Mouse (Mus musculus): ENCODE measurements at regions not wholly inside any gene's neighbourhood (a gene's known extent, or its start where the extent isn't known, plus 50 kb on each side); places are given as distances from the start of the nearest gene placed in this dataset.
A peak's percentile ranks its signal among the peaks of the same experiment; 100 is the strongest.

DNA sequence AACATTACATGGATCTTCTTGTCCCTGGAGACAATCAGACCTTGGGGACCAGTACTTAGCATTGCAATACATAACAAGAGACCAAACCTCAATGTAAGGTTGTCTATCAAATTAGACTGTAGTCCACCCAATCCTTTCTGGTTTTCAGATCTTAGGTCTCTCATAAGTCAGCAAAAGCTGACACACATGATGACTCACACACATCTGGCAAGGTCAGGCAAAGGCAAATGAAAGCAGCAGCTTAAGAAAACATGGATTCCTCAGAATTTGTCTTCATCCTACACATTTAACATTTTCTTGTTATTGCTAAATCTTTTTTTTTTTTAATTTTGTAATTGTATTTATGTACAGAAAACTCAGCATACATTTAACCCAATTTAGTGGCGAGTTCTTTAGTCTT is 52.0 kb downstream of the Gm11983 start:
- no peak for DNase-seq

DNA sequence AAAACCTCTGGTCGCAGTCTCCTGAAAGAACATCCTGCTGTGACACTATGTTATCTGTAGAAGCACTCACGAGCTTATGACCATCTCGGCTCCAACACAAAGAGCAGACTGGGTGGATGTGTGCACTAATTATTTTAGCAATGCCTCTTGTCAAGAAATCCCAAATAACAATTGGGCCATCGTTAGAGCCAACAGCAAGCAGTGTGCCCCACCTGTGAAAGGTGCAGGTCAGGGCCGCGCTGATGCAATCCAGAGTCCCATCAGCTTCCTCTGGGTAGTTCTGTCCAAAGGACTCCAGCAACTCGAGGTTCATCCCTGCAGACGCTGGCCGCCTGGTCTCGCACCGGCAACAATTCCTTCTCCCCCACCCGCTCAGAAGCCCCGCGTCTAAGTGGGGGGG is 54.6 kb downstream of the Gm11983 start:
- DNase-seq = no peak

DNA sequence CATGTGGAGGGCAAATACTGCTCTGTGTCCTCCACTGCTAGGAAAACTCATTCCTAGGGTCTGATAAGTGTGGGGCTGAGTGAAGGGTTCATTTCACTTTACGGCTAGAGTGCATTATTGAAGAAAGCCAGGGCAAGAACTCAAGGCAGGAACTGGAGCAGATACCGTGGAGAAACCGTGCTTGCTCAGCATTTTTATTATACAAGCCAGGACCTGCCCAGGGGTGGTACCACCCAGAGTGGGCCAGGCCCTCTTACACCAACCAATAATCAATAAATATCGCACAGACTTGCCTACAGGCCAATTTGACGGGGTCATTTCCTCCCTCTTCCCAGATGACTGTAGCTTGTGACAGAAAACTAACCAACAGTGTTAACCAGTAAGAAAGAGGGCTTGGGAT is 57.7 kb downstream of the Gm11983 start:
- DNase-seq = no peak

DNA sequence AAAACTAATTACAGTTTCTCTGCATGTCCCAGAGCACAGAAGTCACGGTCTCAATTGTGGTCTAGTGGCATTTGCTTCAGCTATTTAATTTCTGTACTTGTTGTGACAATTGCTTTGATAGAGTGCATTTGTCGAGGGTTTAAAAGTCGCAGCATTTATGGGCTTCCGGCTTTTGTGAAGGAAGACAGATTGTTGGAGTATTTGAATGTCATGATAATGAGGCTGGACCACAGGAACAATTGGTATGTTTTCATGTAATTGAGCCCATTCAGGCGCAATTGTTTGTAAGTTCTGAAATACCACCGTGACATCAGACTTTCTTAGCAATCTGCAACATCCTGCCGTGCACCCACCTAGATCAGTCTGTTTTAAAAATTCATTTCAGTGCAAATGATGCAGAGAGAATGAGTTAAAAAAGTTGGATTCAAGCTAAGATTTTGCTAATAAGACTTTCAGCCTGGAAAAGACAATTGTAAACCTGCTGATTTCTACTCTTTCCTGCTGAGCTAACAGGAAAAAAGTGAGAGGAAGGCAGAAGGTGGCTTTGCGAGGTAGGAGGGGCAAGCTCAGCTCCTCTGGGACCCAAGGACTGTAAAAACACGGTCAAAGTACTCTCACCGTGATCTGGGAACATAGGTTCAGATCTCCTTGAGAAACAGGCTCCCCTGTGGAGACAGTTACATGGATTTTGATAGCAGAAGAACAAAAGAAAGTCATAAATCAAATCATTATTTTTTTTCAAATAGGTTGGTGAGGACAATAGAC is 58.7 kb downstream of the Gm11983 start:
- peak; percentile 41 for DNase-seq

DNA sequence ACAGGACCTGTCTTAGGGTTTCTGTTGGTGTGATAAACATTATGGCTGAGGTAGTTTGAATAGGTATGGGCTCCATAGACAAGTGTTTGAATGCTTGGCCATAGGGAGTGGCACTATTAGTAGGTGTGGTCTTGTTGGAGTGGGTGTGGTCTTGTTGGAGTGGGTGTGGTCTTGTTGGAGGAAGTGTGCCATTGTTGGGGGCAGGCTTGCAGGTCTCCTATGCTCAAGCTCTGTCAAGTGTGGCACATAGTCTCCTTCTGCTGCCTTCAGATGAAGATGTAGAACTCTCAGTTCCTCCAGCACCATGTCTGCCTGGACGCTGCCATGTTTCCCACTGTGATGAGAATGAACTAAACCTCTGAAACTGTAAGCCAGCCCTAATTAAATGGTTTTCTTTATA is 59.9 kb downstream of the Gm11983 start:
- no peak for DNase-seq

DNA sequence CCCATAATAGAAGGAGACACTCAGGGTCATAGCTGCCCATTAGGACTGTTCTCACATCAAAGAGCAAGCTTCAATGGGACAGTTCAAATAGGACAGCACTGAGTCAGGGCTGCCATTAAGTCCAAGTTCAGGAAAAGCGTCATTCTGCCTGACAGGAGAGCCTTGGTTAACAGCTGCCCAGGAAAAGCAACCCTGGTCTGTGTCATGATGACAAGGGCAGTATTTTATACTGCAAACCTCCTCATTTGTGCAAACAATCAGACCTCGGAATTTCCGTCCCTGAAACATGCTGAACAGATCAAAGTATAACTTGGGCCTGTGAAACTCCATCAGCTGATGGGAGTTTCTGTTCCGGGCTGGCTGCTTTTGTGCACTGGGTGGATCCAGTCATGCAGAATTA is 62.8 kb downstream of the Gm11983 start:
- DNase-seq = peak; percentile 12

DNA sequence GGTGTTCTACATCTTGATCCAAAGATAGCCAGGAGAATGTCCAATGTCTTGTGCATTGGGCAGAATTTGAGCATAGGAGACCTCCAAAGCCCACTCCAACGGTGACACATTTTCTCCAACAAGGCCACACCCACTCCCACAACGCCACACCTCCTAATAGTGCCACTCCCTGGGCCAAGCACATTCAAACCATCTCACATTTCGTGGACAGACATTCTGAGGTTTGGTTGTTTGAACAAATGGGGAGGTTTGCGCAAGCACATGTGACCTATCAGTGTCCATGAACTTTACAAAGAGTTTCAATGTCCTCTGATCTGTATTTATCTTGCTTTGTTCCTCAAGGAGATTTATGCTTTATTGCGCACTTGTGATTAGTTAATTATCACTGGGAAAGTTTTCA is 63.5 kb downstream of the Gm11983 start:
- DNase-seq = no peak

DNA sequence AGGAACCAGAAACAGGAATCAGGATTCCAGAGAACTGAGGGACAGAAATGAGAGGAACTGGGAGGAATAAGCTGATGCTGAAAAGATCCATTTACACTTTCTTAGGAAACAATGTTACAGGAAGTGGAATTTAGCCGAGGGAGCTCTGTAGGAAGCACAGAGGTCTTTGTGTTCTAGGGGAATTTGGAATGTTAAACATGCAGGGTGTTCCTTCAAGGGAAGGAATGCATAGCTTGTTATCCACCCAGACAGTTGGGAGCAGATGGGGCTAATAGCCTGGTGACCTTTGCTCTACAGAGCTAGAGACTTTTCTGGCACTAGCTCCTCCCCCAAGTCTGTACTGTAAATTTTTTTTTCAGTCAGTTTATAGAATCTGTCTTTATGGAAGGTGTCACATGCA is 64.1 kb downstream of the Gm11983 start:
- no peak for DNase-seq

DNA sequence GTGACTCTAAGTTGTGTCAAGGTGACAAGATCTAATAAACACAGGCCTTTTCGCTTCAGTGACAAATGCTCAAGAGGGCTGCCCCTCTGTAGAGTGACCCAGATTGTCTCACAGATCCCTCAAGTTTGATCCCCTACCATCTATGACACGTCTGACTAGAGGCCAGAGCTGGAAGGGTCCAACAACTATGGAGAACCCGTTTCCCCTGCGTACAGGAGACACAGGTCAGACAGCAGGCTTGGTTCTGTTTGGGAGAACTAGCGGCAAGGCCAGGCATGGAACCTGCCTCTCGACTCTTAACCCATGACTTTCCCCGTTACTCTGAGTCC is 68.1 kb downstream of the Gm11983 start:
- no peak for DNase-seq

DNA sequence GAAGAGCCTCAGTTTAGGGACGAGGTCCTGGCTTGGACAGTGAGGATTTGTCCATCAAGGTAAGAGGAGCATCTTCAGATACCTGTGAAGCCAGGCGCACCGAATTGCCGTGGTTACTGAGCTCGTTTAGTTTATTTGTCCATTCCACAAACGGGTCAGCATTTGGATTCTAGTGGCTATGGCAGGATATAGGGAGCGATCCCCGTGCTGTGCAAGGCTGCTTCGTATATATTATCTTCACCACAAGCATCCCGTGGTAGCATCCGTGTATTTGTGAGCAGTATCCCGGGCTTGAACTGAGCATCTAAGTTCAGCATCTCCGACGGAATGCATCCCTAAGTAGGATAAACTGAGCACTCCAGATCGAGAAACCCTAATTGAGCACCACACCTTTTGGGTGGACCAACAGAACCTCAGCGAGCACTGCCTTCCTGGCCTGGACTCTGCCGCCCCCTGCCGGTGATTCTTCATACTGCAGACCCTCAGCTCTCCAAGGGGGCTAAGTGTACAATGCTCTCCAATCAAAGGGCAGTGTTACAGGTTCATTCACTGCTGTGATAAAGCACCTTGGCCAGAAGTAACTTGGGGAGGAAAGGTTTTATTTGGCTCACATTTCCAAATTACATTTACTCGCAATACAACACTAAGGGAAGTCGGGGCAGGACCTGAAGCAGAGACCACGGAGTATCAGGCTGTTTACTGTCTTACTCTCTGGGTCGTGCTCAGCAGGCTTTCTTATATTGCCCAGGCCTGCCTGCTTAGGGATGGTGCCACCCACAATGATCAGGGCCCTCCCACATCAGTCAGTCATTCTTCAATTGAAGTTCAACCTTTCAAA is 68.6 kb downstream of the Gm11983 start:
- peak; percentile 71 for DNase-seq

DNA sequence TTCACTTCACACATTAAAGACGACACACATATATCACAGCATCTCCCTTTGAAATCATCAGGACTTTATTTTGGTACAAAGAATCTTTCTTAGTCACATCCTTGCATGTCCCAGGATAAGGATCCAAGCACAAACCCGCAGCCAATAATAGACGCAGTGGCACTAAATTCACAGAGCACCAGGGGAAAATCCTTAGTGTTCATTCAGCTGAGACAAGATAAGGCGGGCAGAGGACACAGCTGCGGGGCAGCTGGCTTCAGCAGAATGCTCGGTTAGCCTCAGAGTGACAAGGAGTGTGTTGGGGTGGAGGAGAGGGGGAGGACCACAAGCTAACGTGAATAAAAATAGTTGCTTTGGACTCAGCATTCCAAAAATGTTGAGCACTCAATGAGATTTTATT is 70.7 kb downstream of the Gm11983 start:
- DNase-seq = no peak

DNA sequence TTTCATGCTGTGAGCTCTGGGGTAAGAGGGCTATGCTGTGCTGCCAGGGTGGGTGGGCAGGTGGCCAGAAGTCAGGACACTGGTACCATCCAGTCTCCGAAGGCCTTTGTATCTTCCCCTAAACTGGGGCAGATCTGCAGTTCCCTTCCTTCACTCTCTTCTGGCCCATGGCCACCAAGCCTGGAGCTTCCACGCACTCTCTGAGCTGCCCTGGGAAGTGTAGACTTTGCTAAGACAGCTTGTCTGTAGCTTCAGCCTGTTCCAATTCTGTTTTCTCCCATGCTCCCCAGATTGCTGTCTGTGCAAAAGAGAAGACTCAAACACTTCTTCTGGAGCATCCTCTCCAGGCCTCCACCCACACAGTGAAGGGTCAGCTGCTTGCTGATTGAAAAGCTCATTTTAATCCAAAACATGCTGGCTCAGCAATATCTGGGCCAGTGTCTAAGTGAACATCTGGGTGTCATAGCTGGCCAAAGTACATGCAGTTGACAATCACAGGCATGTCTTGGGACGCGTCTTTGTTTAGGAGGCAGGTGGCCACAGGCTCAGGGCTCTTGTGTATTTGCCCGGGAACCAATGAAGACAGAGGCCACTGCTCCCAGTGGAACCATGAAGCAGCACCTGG is 72.0 kb downstream of the Gm11983 start:
- no peak for DNase-seq

DNA sequence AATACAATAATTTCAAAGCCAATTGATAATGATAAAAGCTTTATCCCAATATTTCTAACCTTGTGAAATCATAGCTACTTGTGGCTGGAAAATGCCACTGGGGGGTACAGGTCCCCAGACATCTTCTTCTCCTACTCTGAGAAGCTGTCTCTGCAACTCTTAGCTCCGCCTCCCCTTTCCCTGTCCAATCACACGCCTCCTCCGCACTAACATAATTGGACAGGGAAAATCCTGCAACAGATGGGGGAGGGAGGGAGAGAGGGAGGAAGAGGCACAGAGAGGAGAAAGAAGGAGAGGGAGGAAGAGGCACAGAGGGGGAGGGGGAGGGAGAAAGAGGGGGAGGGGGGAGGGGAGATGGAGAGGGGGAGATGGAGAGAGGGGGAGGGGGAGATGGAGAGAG is 73.3 kb downstream of the Gm11983 start:
- no peak for DNase-seq

DNA sequence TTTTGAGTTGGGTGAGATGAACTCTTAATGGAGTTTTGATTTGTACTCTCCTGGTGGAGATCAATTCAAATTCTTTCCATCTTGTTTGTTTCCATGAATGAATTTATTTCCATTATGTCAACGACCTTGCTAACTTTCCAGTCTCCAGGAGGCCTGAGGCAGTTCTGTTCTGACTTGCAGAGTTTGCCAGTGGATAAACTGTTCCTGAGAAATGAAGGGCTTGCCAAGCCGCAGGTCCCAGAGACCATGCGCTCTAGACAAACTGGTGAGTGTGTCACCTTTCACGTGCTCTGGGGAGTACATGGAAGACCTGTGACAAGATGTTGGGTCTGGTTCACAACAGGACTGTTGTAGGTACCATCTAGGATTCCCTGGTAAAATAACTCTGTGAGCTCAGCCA is 74.5 kb downstream of the Gm11983 start:
- peak; percentile 35 for DNase-seq

DNA sequence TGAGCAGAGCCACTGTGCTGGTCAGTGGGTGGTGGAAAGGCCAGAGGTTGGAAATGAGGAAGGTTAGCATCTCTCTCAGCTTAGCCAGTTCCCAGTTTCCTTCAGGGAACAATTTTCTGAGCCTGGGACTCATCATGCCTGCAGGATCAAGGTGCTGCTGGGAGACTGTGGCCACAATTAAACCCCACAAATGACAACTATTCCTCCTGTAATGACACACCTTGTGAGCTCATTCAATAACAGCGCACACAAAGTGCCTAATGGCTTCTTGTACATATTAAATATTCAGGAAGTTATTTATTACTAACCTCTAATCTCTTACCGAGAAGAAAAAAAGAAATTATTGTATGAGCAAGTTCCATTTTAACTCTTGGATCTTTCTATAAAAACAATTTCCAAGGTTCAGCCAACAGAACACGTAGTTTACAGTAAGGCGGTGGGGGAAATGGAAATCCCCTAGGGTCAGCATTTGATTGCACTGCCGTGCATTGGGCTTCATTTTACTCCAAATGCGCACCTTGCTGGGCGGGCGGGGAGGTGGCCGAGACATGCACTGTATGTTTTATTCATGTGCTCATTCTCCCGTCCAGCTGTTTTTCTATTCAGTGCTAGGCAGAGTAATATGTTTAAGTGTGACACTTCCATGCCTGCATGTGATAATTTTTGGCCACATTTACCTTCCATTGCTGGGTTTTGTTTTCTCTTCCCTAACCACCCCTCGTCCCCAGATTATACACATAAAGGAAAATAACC is 75.4 kb downstream of the Gm11983 start:
- peak; percentile 26 for DNase-seq

DNA sequence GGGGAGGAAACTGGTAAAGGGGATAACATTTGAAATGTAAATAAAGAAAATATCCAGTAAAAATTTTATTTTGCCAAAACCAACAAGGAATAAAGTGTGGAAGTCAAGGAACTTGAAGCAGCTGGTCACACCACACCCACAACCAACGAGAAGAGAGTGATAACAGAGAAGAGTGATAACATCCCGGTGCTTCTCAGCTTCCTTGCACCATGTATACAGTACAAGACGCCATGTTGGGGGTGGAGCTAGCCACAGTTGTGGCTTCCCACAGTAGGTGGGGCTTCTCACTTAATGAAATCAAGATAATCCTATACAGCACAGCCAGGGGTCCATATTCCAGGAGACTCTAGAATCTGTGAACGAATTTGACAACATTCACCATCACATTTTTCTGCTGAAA is 77.9 kb downstream of the Gm11983 start:
- DNase-seq = no peak

DNA sequence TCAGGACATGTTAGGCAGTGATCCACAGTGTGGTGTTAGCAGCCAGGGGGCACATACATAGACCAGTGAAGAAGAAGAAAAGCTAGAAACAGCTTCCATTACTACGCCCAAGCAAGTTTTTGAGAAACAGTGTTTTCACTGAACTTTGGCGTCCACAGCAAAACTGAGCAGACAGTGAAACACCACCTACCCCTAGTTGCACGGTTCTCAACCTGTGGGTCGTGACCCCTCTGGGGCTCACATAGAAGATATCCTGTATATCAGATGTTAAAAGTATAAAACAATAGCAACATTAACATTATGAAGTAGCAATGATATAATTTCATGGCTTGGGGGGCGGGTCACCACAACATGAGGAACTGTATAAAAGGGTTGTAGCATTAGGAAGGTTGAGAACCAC is 81.1 kb downstream of the Ramp3 start:
- no peak for DNase-seq

DNA sequence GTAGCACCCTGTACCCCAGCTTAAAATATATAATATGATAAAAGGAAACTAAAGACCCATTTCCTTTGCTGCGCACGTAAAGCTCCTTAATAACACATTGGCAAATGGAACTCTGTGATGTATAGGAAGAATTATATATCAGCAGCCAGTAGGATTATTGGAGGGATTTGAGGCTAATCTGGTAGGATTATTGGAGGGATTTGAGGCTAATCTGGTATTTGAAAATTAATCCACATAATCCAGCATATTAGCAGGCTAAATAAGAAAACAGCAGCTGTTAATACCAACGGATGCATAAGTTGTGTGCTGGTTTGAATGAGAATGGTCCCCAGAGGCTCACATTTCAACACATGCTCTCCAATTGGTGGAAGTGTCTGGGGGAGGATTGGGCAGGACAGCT is 80.3 kb downstream of the Ramp3 start:
- no peak for DNase-seq

DNA sequence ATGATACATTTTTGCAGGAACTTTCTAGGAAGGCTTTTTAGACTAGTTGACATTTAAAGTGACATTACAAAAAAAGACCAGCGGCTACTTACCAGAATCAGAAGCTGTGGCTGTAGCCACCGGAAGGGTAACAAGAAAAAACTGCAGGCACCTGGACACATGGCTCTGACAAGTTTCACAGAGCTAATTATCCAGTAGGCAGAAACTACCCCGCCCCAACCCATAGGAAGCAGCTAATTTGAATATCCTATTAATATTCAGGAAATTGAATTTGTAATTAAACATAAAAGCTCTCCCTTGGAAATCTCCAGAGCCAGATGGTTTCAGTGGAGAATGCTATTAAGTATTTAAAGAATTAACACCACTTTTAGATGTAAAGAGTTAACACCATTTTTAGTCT is 79.8 kb downstream of the Ramp3 start:
- no peak for DNase-seq

DNA sequence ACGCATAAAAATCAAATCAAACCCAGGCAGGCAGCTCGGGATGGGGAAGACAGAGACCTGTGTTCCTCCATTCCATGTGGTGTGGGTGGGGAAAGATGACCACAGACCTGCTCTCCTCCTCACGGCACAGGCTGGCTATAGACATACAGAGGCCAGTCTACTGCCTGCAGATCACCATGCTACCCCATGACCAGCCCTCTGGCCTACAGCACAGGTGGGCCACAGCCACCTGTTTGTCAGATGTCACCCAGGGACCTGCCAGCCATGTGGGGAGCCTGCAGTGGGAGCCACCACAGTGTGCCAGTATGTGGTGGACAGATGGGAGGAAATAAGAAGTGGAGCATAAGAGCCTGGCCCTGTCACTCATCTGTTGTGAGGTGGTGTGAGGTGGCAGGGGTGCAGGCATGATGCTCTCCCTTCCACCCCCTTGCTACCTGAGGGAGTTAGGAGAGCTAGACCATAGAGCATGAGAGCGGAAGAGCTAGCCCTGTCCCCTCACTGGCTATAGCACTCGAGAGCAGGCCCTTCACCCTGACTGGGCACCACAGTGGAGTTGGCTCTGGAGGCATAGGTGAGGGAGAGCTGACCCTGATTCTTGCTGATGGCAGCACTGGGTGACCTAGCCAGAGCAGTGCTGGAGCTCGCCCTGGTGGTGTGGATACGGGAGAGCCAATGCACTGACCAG is 76.6 kb downstream of the Ramp3 start:
- DNase-seq = no peak

DNA sequence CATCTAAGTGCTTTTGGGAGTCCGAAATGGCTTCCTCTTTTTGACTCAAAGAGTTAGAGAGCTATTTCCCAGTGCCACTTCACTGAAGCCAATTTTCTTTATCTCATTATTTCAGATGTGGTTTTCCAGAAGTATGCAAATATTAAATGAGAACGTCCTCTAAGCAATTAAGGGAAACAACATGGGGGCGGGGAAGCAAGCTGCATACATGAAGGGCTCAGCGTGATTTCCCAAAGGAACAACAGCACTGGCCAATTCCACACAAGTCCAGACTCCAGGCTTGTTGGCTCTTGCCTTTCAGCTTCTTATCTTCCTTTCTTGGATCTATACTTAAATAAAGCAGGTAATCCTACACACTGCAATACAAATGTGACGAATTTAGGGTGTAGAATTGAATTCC is 73.2 kb downstream of the Ramp3 start:
- DNase-seq = no peak
